Comparison of ENCODE assay signal across 8 mouse cellular contexts in genomic region chr6:54595330-54595878, GRCm38 (mm10). TPM values are rescaled to one million over a fixed set of nuclear protein-coding genes. Genes with fewer than 3 reads are reported as not detected.
DNase-seq lines count a peak whose midpoint lies in the region; ATAC-seq and TF ChIP-seq lines count a peak whose summit lies in the region.

No protein-coding gene starts in this region.

- peaks cover 15% of the 10 kb centered on the region; the same call in 1 of the 2 replicates for H3K4me1 ChIP-seq in kidney, adult 2 months (ENCODE audit: control insufficient read depth, insufficient read depth, low read length)
- 0 out of 2 replicates have a peak, but pooled peaks cover 5% of the 10 kb centered on the region for H3K4me1 ChIP-seq in hindbrain, embryonic 11.5 days (replicated peaks; ENCODE audit: control insufficient read depth, insufficient read depth, low read length)
- H3K4me1 ChIP-seq in midbrain, embryonic 13.5 days (replicated peaks): peaks cover 44% of the 10 kb centered on the region

- no peak for DNase-seq in kidney, adult 2 months
- DNase-seq in kidney, postnatal 4 days: no peak
- peak; percentile 43 for DNase-seq in R1 (ENCODE audit: low read depth, low spot score)
- DNase-seq in hindbrain, embryonic 11.5 days (ENCODE audit: low spot score): peak; percentile 52
- no peak for DNase-seq in adrenal gland, postnatal 4 days (ENCODE audit: low spot score in 2 of 2)
- no peak for DNase-seq in adrenal gland, postnatal 14 days
- DNase-seq in thymus, adult 18-20 months: no peak

- peak overlapping the region; percentile 72 for H3K4me3 ChIP-seq in kidney, adult 2 months (ENCODE audit: insufficient read depth, low read depth, low read length)
- H3K4me3 ChIP-seq in hindbrain, embryonic 11.5 days (ENCODE audit: low read depth, low read length): peak overlapping the region; percentile 56
- H3K4me3 ChIP-seq in midbrain, embryonic 13.5 days (replicated peaks): peak overlapping the region; percentile 89

- H3K27me3 ChIP-seq in kidney, adult 2 months (replicated peaks; ENCODE audit: control insufficient read depth, insufficient read depth, low read length): no peaks in the 10 kb centered on the region
- H3K27me3 ChIP-seq in hindbrain, embryonic 11.5 days (ENCODE audit: control insufficient read depth, insufficient read depth, low read length): no peaks in the 10 kb centered on the region
- no peaks in the 10 kb centered on the region for H3K27me3 ChIP-seq in midbrain, embryonic 13.5 days

- peak overlapping the region; percentile 61 for H3K27ac ChIP-seq in kidney, adult 2 months (ENCODE audit: insufficient read depth, low read depth, low read length)
- peak overlapping the region; percentile 43; the same call in 1 of the 2 replicates for H3K27ac ChIP-seq in hindbrain, embryonic 11.5 days (ENCODE audit: low read depth, low read length)
- H3K27ac ChIP-seq in midbrain, embryonic 13.5 days: peak overlapping the region; percentile 78

- H3K9me3 ChIP-seq in hindbrain, embryonic 11.5 days (ENCODE audit: control insufficient read depth, low read length): no peaks in the 10 kb centered on the region
- no peaks in the 10 kb centered on the region for H3K9me3 ChIP-seq in midbrain, embryonic 13.5 days

- no peak for ATAC-seq in hindbrain, embryonic 11.5 days (ENCODE audit: low FRiP score)
- ATAC-seq in midbrain, embryonic 13.5 days: no peak; the same call in 1 of the 2 replicates

- no peak for TF ChIP-seq CTCF in kidney, adult 2 months (conservative IDR thresholded peaks at IDR 0.05; ENCODE audit: insufficient read depth, insufficient read length, low read depth, low read length)

- H3K4me2 ChIP-seq in hindbrain, embryonic 11.5 days (replicated peaks; ENCODE audit: low read depth, low read length): peak overlapping the region; percentile 51
- peak overlapping the region; percentile 69 for H3K4me2 ChIP-seq in midbrain, embryonic 13.5 days (replicated peaks)

- no peaks in the 10 kb centered on the region for H3K36me3 ChIP-seq in kidney, adult 2 months (ENCODE audit: control insufficient read depth, insufficient read depth, low read length)
- no peaks in the 10 kb centered on the region for H3K36me3 ChIP-seq in hindbrain, embryonic 11.5 days (ENCODE audit: control insufficient read depth, insufficient read depth, low read length)
- H3K36me3 ChIP-seq in midbrain, embryonic 13.5 days: no peaks in the 10 kb centered on the region

- no peak for TF ChIP-seq POLR2A in kidney, adult 2 months (IDR thresholded peaks at IDR 0.05; ENCODE audit: low read depth, low read length)

- WGBS in kidney, adult 2 months: under 1% methylated on average over 46 of the region's 48 CpGs
- under 1% methylated on average over 47 of the region's 48 CpGs for WGBS in hindbrain, embryonic 11.5 days
- under 1% methylated on average over 45 of the region's 48 CpGs for WGBS in midbrain, embryonic 13.5 days

- peak overlapping the region; percentile 79 for H3K9ac ChIP-seq in hindbrain, embryonic 11.5 days (ENCODE audit: low read depth, low read length)
- peak overlapping the region; percentile 89 for H3K9ac ChIP-seq in midbrain, embryonic 13.5 days (replicated peaks)

RNA-seq across cellular contexts. Expression of gene Plekha8, which starts 0.5 kb away (rescaled TPM):
- polyA plus RNA-seq in kidney, adult 2 months (2012; rRNA removed): 6.2 and 6.5 TPM in 2 replicates
- 16.8 and 19.6 TPM in 2 replicates for polyA plus RNA-seq in hindbrain, embryonic 11.5 days (2014; fragmentation: Nextera tagmentation; extraction: Ambion mirVana)
- polyA plus RNA-seq in midbrain, embryonic 13.5 days (2015; fragmentation: Nextera tagmentation; extraction: Ambion mirVana): 11.8 and 12.2 TPM in 2 replicates
- 10 to 100 TPM; 18.3 to 18.7 TPM for total RNA-seq in adrenal gland, postnatal 4 days (2021)
- total RNA-seq in adrenal gland, postnatal 14 days (2021): 16.3 and 16.9 TPM in 2 replicates

RNA-seq across cellular contexts. Expression of gene Fkbp14, which starts 1.7 kb away (rescaled TPM):
- polyA plus RNA-seq in kidney, adult 2 months (2012; rRNA removed): 3.7 and 4.5 TPM in 2 replicates
- polyA plus RNA-seq in hindbrain, embryonic 11.5 days (2014; fragmentation: Nextera tagmentation; extraction: Ambion mirVana): 16.2 and 17.9 TPM in 2 replicates
- polyA plus RNA-seq in midbrain, embryonic 13.5 days (2015; fragmentation: Nextera tagmentation; extraction: Ambion mirVana): 7.9 and 8.2 TPM in 2 replicates
- total RNA-seq in adrenal gland, postnatal 4 days (2021): 10 to 100 TPM; 30.5 to 30.7 TPM
- total RNA-seq in adrenal gland, postnatal 14 days (2021): 17.9 and 20.1 TPM in 2 replicates

RNA-seq across cellular contexts. Expression of gene Scrn1, which starts 29.1 kb away (rescaled TPM):
- 2.3 and 2.6 TPM in 2 replicates for polyA plus RNA-seq in kidney, adult 2 months (2012; rRNA removed)
- polyA plus RNA-seq in hindbrain, embryonic 11.5 days (2014; fragmentation: Nextera tagmentation; extraction: Ambion mirVana): 70.4 and 75.2 TPM in 2 replicates
- polyA plus RNA-seq in midbrain, embryonic 13.5 days (2015; fragmentation: Nextera tagmentation; extraction: Ambion mirVana): 91.2 and 96.6 TPM in 2 replicates
- total RNA-seq in adrenal gland, postnatal 4 days (2021): 10 to 100 TPM; 29.9 to 33.5 TPM
- 24.8 and 31.0 TPM in 2 replicates for total RNA-seq in adrenal gland, postnatal 14 days (2021)

Comparison
In these comparisons a context has a peak if more than half of its experiments do, and no peak if none do; other contexts are left out.
1. DNase-seq: peak in R1 (single experiment) and hindbrain, embryonic 11.5 days (single experiment); none in kidney, adult 2 months (single experiment), kidney, postnatal 4 days (0 of 2), adrenal gland, postnatal 4 days (0 of 2), adrenal gland, postnatal 14 days (single experiment) and thymus, adult 18-20 months (0 of 2).
2. RNA of gene Scrn1, which starts 29.1 kb away (polyA plus RNA-seq): 91.2 to 96.6 TPM in midbrain, embryonic 13.5 days and 70.4 to 75.2 TPM in hindbrain, embryonic 11.5 days; 2.3 to 2.6 TPM in kidney, adult 2 months; every median in the first group is over 10 times any median in the second.
3. Peak in every context shown above with its lines, with median percentiles within 50 percentile points of each other: H3K27ac ChIP-seq and H3K4me3 ChIP-seq.